Mouse (Mus musculus) E14TG2a.4 (cell line): ENCODE data around the gene Olfr623.

ENCODE experiments used
- CTCF ChIP-seq: conservative IDR thresholded peaks from 2 replicates; pipeline ENCODE4 v1.5.1; 2014; ENCODE audit warnings: low read length
- NANOG ChIP-seq: IDR thresholded peaks from 2 replicates; pipeline ENCODE4 v1.6.1; 2014; ENCODE audit warnings: borderline replicate concordance, low read length, mixed read lengths
- POU5F1 ChIP-seq: IDR thresholded peaks from 2 replicates; pipeline ENCODE4 v1.6.1; 2014; ENCODE audit warnings: low read length, borderline replicate concordance

DNA sequence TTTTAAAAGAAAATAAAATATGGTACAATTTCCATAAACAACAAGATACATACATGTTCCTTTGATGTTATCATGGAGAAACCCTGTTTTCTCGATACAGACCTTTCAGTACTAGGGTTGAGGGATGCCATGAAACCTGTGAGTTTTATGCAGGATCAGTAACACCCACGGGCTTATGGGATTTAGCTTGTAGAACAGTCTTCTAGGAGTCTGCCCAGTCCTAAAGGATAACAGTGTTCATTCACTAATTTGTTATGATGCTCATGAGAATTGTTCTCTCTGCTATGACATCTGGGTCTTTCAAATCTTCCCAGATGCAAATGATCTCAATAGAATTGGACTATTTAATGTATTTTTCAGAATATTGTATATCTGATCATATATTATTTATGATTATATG is 51.1 kb downstream of the Olfr623 start, which contains the start of gene Olfr620:
- TF ChIP-seq CTCF (no peak), NANOG (no peak), POU5F1 (no peak)
